Mouse (Mus musculus) neutrophil, adult 5-6 weeks (primary cell): ENCODE measurements at regions not wholly inside any gene's neighbourhood (a gene's known extent, or its start where the extent isn't known, plus 50 kb on each side); places are given as distances from the start of the nearest gene placed in this dataset.

Source experiments
- ATAC-seq: fragments of 151-379, 151-347 bp; 2 replicates; pipeline ENCODE4 v1.8.0; 2017; ENCODE audit warnings: mild to moderate bottlenecking, moderate TSS enrichment; ENCODE audit not compliant: insufficient number of reproducible peaks, poor library complexity, low FRiP score, severe bottlenecking; ENCODE audit errors: extremely low read depth

DNA sequence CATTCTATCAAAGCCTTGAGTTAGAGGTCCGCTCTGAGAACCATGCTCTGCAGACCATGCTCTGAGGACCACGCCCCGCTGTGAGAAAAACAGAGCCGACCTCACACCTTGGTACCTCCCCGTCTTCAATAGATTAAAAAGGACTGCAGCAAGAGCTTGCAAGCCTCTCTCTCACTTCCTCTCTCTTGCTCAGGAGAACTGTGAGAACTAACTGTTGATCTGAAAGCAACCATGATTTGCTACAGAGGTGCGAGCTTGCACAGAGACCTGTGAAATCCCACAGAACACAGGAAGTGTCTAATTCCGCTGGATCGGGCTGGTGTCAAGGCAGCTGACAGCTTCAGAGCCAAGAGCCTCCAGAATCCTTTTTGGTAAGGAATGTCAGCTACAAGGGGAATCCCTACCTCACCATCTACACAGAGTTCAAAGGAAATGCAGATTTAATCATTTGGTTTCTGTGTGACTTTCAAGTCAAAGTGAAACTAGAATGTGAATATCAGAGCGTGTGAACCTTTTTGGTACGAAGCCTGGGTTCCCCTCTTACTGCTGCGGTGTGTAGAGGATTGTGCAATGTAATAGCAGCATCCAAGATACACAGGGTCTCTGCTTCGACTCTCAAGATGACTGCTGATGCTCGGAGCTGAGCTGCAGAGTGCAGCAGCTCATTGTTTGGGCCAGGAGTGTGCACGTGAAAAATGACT is 315.3 kb upstream of the Klf3 start:
- peak; percentile 80 for ATAC-seq

DNA sequence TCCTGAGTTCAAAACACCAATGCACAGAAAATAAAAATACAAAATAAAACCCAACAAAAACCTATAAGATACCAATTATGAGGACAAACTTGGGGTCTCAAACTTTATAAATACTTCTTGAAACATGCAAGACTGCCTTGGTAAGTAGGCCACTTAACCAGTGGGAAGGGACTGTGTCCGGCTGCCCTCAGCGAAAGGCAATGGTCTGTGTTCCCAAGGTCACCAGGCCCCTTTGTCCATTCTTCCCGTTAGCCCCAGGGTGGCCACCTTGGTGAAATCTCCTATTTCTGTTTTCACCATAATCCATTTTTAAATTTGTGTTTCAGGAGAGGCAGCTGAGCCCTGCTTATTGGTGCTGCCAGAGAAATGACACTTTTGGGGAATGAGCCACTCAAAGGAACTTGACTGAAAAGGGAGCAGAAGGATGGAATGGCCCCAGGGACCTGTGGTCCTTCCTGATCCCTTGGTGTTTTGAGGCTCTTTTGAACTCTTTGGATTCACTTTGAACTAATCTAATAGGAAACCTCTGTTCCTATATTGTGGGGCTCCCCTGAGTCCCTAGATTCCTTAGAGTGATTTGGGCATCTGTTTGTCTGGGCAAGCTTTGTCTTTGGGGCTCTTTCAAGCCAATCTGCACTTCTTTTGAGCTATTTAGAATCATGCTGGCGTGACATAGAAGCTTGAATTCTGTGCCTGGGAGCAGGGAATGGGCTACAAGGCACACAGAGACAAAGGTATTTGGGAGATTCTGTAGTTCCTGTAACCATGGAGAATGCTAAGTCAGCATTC is 313.3 kb upstream of the Klf3 start:
- no peak for ATAC-seq

- peak; percentile 57; the same call in 1 of the 2 replicates for ATAC-seq
Observed at GRCm38 (mm10) chr5:64490445-64490950, 312.7 kb upstream of the Klf3 start.

- ATAC-seq, result no peak
Observed at GRCm38 (mm10) chr5:64494429-64494828, 308.8 kb upstream of the Klf3 start.

DNA sequence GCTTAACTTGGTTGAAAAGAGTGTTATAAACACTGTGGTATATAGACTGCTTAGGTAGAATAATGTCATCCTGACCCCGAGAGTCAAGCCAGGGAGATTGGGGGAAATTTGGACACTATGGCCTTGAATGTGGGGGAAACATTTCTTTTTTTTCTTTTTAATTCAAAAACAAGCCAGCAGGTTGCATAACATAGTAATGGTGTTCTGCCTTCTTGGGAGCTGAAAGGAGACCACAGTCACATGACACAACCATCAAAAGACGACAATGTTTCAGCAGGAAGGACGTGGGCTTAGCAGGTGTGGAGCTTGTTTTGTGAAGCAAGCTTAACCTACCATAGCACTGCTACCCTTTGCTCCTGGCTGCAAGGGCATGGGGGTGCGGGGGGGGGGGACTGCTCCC is 306.3 kb upstream of the Klf3 start:
- peak; percentile 61 for ATAC-seq

DNA sequence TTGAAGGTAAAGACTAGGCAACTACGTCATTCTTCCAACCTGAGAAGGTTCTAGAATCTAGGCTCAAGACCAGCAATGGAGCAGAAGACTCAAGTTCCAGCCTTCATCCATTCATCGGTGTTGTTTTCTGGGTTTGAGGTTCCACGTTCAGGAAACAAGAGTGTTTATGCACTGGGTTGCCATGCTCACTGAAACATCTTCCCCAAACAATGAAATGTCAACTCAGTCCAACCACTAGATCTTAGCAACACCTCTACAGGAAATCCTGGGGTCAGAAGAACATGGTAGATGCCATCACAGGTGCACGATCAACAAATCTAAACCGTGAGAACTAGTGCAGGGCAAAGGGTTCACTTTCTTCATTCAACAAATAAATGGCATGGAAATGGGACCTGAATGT is 304.8 kb upstream of the Klf3 start:
- peak; percentile 57; the same call in 1 of the 2 replicates for ATAC-seq

DNA sequence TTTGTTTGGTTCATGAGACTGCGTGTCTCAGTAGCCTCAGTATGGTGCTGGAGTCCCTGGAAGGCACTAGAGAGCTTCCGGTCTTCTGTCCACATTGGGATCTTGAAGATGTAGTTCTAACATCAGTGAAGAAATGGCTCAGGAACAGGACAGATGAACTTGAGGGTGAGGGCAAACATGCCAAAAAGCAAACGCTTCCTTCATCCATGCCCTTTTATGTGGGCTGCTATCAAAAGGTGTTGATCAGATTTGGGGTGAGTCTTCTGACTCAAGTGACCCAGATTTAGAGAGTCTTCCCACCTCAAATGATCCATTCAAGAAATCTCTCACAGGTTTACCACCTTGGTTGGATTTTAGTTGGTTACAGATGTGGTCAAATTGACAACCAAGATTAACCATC is 304.1 kb upstream of the Klf3 start:
- ATAC-seq, result no peak

- no peak for ATAC-seq
Observed at GRCm38 (mm10) chr5:64500413-64500812, 302.8 kb upstream of the Klf3 start.

- no peak for ATAC-seq
Observed at GRCm38 (mm10) chr5:64500866-64501265, 302.3 kb upstream of the Klf3 start.

GRCm38 (mm10) chr5:64501746-64502145 is 301.4 kb upstream of the Klf3 start:
- no peak for ATAC-seq

DNA sequence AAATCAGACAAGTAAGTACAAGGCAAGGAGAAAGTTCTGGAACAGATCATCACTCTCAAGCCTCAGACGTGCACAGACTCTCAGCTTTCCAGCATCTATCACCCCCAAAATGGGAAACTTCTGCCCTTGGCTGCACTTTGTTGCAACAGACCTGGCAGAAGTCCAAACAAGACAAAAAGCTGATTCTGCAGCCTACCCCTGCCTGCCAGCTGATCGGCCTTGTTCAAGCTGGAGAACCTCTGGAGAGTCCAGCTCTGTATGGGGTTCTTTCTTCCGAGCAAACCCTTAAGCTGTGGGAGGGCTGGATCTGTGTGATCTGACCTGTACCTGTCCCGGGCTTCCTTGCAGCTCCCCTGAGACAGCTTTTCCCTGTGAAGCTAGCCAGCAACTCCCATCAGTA is 299.7 kb upstream of the Klf3 start:
- no peak for ATAC-seq

- ATAC-seq, result no peak
Observed at GRCm38 (mm10) chr5:64504507-64504906, 298.7 kb upstream of the Klf3 start.

- ATAC-seq, result no peak
Observed at GRCm38 (mm10) chr5:64505227-64505834, 297.9 kb upstream of the Klf3 start.

GRCm38 (mm10) chr5:64505835-64506600 is 297.2 kb upstream of the Klf3 start:
- peak; percentile 88 for ATAC-seq

- no peak for ATAC-seq
Observed at GRCm38 (mm10) chr5:64508565-64508964, 294.6 kb upstream of the Klf3 start.

GRCm38 (mm10) chr5:64513155-64513945 is 289.8 kb upstream of the Klf3 start:
- ATAC-seq, result no peak

DNA sequence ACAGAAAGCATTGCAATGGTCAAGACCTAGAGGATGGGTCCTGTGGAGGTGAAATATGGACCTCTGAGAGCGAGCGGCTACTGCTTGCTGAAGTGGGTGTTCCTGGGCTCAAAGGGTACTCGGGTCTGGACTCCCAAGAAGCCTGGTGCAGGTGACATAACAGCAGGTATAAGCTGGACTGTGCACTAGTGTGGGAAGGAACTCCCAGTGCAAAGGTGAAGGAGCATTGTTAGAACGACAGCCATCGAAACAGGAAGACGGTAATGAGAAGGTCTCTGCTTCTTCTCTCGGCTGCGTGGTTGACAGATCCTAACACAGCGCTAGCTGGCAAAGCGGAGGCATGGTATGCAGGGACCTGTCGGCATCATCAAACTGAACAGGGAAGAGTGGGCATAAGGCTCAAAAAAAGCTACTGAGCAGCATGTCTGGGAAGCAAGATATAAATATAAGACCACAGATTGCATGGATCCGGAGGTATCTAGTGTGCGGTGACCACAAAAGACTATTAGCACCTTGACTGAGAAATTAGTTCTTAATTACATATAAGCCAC is 287.0 kb upstream of the Klf3 start:
- no peak for ATAC-seq

GRCm38 (mm10) chr5:64517241-64517640 is 285.9 kb upstream of the Klf3 start:
- no peak for ATAC-seq
